Mouse (Mus musculus) heart, embryonic 12.5 days (tissue): Measurements from ENCODE around the gene Commd1. TPM values are rescaled to one million over a fixed set of nuclear protein-coding genes. Genes with fewer than 3 reads are reported as not detected.

Experiments
- ATAC-seq: fragments of 200-750 bp; cut with Nextera tagmentation; 2 replicates; pipeline ENCODE4 v1.8.0; 2017; ENCODE audit warnings: moderate TSS enrichment, moderate library complexity; ENCODE audit not compliant: insufficient number of reproducible peaks, low FRiP score
- H3K27ac ChIP-seq: fragments of 300-500 bp; sonication (generic); 2 replicates; pipeline ENCODE4 v1.5.1; 2016; ENCODE audit warnings: mild to moderate bottlenecking, moderate library complexity; ENCODE audit not compliant: poor library complexity, severe bottlenecking
- H3K27me3 ChIP-seq: fragments of 300-500 bp; sonication (generic); replicated peaks from 2 replicates; pipeline ENCODE4 v1.6.1; 2016; ENCODE audit warnings: mild to moderate bottlenecking, moderate library complexity
- H3K36me3 ChIP-seq: fragments of 300-500 bp; sonication (generic); 2 replicates; pipeline ENCODE4 v1.6.1; 2016; ENCODE audit warnings: mild to moderate bottlenecking, moderate library complexity
- H3K4me1 ChIP-seq: fragments of 300-500 bp; sonication (generic); replicated peaks from 2 replicates; pipeline ENCODE4 v1.6.1; 2016; ENCODE audit warnings: mild to moderate bottlenecking
- H3K4me2 ChIP-seq: fragments of 300-500 bp; sonication (generic); 2 replicates; pipeline ENCODE4 v1.6.1; 2016; ENCODE audit warnings: mild to moderate bottlenecking, moderate library complexity
- H3K4me3 ChIP-seq: fragments of 300-500 bp; sonication (generic); 2 replicates; pipeline ENCODE4 v1.5.1; 2016; ENCODE audit warnings: mild to moderate bottlenecking
- H3K9ac ChIP-seq: fragments of 300-500 bp; sonication (generic); 2 replicates; pipeline ENCODE4 v1.6.1; 2016; ENCODE audit warnings: mild to moderate bottlenecking, moderate library complexity
- H3K9me3 ChIP-seq: fragments of 300-500 bp; sonication (generic); replicated peaks from 2 replicates; pipeline ENCODE4 v1.6.1; 2016; ENCODE audit warnings: mild to moderate bottlenecking, moderate library complexity
- WGBS: fragments of 180-500 bp; shearing (Covaris S2); methylation state at CpG from one replicate; pipeline ENCODE4 v1.1.7; 2016; 5-methylcytosine and 5-hydroxymethylcytosine counted together
- polyA plus RNA-seq: library from polyadenylated mRNA; unstranded; fragments of >200 nt; fragmentation: Nextera tagmentation; extraction: Ambion mirVana; gene quantifications from 2 replicates; pipeline ENCODE4 v1.2.1, GENCODE M21; 2016

The Commd1 gene
- polyA plus RNA-seq, 1 experiment from 2014 or later, result 295 TPM

DNA sequence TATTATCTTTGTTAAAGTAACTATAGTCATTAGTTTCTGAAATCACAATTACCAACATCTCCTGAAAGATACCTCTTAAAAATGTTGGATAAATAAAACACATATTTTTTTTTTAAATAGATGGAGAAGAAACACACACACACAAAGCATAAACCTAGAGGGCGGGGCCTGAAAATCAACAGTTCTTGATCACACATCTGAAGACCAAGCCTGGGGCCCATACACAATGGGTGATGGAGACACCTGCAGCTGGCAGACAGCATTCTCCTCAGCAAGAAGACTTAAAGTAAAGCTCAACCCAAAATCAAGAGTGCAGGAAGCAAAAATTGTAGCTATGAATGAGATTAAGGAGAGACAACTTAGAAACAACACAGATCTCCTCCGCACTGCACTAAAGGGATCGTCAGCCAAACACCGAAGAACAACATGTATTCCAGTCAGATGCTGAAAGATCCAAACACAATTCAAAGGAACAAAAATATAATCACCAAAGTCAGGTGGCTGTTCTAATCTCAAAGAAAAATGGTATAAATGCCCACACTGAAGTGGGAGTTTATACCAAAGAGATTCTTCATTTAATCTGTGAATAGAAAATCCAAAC lies 44.4 kb downstream of the Commd1 start:
- ATAC-seq, result no peak
- H3K4me1 ChIP-seq, result peaks cover 8% of the 10 kb centered on the region
- no peak overlapping the region for H3K27ac ChIP-seq
- H3K27me3 ChIP-seq, result no peaks in the 10 kb centered on the region
- H3K9me3 ChIP-seq, result no peaks in the 10 kb centered on the region
- H3K4me2 ChIP-seq, result no peak overlapping the region
- no peaks in the 10 kb centered on the region for H3K36me3 ChIP-seq
- WGBS, result 97% methylated on average over 4 of the region's 4 CpGs
- H3K9ac ChIP-seq, result no peak overlapping the region
- no peak overlapping the region for H3K4me3 ChIP-seq

DNA sequence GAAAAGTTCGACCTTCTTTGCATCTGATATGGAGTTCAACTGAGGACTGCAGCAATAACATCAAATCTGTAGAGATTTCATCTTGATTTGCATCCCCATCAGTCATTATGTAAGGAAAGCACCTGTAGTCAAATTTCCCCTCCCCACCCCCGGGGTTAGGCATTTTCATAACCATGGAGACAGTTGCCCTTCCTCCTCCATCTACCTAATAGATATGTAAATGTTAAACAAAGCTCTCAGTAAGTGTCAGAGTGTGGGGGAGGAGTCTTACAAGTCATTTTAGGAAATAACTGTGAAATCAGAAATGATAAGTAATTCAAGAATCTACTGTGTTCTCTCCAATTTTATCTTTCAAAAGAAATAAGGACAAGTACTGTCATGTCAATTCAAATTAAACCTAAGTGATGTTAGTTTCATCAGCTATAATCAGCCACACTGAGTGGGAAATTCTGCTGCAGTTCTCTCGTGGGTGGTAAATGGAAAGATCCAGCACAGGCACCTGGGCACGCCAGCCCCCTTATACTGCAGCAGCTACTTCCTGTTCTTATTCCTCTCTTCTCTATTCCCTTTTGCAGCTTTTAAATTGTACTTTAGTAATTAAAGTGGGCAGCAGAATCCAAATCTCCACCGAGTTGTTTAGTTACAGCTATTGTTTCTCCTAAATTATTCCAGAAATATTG lies 45.6 kb downstream of the Commd1 start:
- Histone ChIP-seq H3K4me3 (no peak overlapping the region), H3K36me3 (no peaks in the 10 kb centered on the region), H3K27ac (no peak overlapping the region), H3K9ac (no peak overlapping the region), H3K27me3 (no peaks in the 10 kb centered on the region), H3K4me2 (no peak overlapping the region), H3K4me1 (peaks cover 8% of the 10 kb centered on the region), H3K9me3 (no peaks in the 10 kb centered on the region)
- no peak for ATAC-seq
- WGBS, result 61% methylated on average over 5 of the region's 5 CpGs

DNA sequence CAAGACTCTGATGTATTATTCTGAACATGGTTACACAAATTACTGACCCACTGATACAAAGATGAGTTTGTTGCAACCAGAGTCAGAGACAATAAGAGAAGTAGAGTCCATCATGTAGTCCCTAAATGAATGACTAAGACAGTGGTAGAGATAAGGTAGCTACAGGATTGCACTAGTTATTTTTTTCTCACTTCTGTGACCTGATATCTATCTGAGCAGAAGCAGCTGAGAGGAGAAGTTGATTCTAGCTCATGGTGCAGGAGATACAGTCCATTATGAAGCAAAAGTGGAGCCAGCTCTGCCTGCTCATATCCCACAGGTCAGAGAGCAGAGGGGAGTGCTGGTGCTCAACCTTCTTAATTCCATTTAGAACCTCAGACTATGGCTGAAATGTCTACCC lies 50.0 kb downstream of the Commd1 start:
- peaks cover 22% of the 10 kb centered on the region for H3K4me1 ChIP-seq

DNA sequence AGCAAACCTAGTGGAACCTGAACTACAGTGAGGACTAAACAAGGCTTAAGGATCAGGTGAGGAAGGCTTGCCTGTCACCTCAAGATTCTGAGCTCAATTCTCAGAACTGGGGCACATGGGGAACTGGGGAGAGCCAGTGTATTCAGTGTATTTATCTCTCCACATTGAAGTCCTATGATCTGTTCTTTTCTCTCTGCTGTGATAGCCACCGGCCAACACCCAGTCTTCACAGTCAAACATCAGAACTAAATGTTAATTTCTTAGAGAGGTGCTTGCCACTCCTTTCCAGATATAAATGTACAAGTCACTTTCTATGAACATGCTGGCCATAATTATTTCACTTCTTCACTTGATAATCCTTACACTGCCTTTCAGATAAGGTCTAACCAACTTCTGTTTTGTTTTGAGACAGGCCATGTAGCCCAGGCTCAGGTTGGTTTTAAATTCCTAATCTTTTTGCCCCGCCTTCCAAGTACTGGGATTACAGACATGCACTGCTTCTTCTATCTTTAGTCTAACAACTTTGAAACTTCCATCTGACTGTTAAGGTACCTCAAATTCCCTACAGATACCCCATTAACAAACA lies 50.8 kb downstream of the Commd1 start:
- no peaks in the 10 kb centered on the region for H3K9me3 ChIP-seq
- no peak overlapping the region for H3K4me2 ChIP-seq
- peaks cover 22% of the 10 kb centered on the region for H3K4me1 ChIP-seq
- peaks cover 4% of the 10 kb centered on the region; the same call in 1 of the 2 replicates for H3K36me3 ChIP-seq
- H3K27me3 ChIP-seq, result no peaks in the 10 kb centered on the region
- H3K27ac ChIP-seq, result no peak overlapping the region
- WGBS, result 75% methylated on average over 2 of the region's 2 CpGs
- no peak for ATAC-seq
- no peak overlapping the region for H3K9ac ChIP-seq
- H3K4me3 ChIP-seq, result no peak overlapping the region

More for the DNA sequence above, 50.0 kb downstream of the Commd1 start:
- Histone ChIP-seq H3K27me3 (no peaks in the 10 kb centered on the region), H3K9me3 (no peaks in the 10 kb centered on the region), H3K9ac (no peak overlapping the region), H3K36me3 (peaks cover 4% of the 10 kb centered on the region; the same call in 1 of the 2 replicates), H3K4me3 (no peak overlapping the region), H3K4me2 (no peak overlapping the region), H3K27ac (no peak overlapping the region)
- ATAC-seq, result no peak

DNA sequence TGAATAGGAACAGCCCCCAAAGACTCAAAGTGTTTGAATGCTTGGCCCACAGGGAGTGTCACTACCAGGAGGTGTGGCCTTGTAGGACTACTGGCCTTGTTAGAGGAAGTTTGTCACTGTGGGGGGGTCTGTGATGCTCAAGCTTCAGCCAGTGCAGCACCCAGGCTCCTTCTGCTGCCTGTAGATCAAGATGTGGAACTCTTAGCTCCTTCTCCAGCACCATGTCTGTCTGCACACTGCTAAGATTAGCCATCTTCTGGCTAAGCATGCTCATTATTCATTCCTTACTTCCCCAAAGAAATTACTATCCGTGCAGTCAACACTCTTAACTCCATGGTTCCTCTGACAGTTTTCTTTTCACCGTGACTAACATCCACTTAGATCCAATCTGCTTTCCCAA lies 52.1 kb downstream of the Commd1 start:
- Histone ChIP-seq H3K27me3 (no peaks in the 10 kb centered on the region), H3K9me3 (no peaks in the 10 kb centered on the region), H3K27ac (no peak overlapping the region), H3K9ac (no peak overlapping the region), H3K4me3 (no peak overlapping the region), H3K36me3 (peaks cover 4% of the 10 kb centered on the region; the same call in 1 of the 2 replicates), H3K4me1 (peaks cover 15% of the 10 kb centered on the region), H3K4me2 (no peak overlapping the region)
- no peak for ATAC-seq
- 72% methylated on average over 2 of the region's 2 CpGs for WGBS

DNA sequence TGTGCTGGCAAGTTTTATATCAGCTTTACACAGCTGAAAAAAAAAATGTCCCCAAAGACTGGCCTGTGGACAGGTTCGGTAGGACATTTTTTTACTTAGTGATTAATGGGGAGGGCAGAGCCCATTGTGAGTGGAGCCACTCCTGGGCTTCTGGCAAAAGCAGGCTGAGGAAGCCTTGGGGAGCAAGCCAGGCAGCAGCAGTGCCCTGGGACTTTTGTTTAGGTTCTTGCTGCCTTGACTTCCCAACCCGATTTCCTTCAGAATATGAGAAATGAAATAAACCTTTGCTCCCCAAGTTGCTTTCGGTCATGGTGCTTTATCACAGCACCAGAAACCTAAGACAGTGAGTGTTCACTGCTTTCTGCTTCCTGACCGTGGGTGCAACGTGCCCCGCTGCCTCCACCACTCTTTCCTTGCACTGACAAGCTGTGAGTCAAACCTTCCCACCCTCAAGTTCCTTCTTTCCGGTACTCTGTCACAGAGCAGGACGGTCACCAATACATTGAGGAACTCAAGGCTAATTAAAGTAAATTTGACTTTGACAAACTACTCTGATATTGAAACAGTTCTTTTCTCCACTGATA lies 53.5 kb downstream of the Commd1 start:
- Histone ChIP-seq H3K4me3 (no peak overlapping the region), H3K9me3 (no peaks in the 10 kb centered on the region), H3K4me2 (no peak overlapping the region), H3K4me1 (peaks cover 14% of the 10 kb centered on the region), H3K27ac (no peak overlapping the region), H3K27me3 (no peaks in the 10 kb centered on the region), H3K36me3 (peaks cover 4% of the 10 kb centered on the region; the same call in 1 of the 2 replicates), H3K9ac (no peak overlapping the region)
- 65% methylated on average over 8 of the region's 8 CpGs for WGBS
- ATAC-seq, result no peak

DNA sequence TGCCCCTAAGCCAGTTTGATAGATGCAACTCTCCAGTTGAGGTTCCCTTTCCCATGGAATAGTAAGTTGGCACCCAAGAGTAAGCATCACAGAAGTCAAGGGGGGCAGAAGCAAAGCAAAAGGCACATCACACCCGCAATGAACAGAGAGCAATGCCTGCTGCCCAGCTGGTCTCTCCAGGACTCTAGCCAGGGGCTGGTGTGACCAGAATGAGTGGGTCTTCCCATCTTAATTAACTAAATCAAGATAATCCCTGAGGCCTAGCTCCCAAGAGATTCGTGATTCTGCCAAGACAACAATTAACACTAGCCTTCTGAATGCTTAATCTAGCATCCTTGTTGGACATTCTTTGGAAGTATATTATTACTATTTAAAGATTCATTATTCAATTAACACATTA lies 58.6 kb downstream of the Commd1 start:
- Histone ChIP-seq H3K27me3 (no peaks in the 10 kb centered on the region), H3K4me3 (no peak overlapping the region), H3K9ac (no peak overlapping the region), H3K4me1 (peaks cover 5% of the 10 kb centered on the region; the same call in 1 of the 2 replicates), H3K4me2 (no peak overlapping the region), H3K36me3 (no peaks in the 10 kb centered on the region), H3K9me3 (no peaks in the 10 kb centered on the region), H3K27ac (no peak overlapping the region)
- no peak for ATAC-seq
- 76% methylated on average over 2 of the region's 2 CpGs for WGBS

DNA sequence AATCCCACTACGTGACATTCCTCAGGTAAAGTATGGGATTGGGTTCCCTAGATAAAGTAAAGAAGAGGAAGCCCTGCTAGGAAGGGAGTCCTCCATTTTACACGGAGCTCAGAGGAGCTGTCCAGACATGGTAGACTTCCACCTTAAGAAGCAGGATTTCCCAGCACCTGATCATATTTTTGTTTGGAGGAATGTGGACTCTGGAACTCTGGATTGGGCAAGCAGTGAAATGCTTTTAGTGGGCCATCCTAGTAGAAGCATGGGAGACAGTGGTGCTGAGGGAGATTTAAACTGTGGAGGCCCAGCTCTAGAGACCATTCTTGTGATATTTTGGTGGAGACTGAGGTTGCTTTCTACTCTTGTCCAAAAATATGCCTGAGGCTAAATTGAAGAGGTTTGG lies 59.6 kb downstream of the Commd1 start:
- H3K27me3 ChIP-seq, result no peaks in the 10 kb centered on the region
- H3K4me3 ChIP-seq, result no peak overlapping the region
- H3K9ac ChIP-seq, result no peak overlapping the region
- no peak for ATAC-seq
- no peaks in the 10 kb centered on the region for H3K9me3 ChIP-seq
- peaks cover 9% of the 10 kb centered on the region; the same call in 1 of the 2 replicates for H3K4me1 ChIP-seq
- peaks cover 2% of the 10 kb centered on the region; the same call in 1 of the 2 replicates for H3K36me3 ChIP-seq
- no peak overlapping the region for H3K4me2 ChIP-seq
- no peak overlapping the region for H3K27ac ChIP-seq
- 71% methylated on average over 2 of the region's 2 CpGs for WGBS

DNA sequence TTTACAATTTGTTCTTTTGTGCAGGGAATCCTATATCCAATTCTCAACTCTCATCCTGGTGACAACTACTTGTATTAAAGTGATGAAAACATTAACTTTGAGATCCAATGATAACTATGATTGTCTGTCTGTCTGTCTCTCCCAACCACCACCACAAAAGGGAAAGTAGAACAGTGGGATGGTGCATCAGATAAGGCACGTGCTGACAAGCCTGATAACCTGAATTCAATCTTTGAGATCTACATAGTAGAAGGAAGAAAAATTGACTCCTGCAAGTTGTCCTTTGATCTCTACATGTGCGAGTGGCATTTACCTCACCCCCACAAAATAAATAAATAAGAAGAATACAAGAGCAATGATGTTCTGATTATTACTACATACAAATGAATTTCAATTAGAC lies 62.8 kb downstream of the Commd1 start:
- no peak overlapping the region for H3K9ac ChIP-seq
- WGBS, result 78% methylated on average over 2 of the region's 2 CpGs
- no peak for ATAC-seq

DNA sequence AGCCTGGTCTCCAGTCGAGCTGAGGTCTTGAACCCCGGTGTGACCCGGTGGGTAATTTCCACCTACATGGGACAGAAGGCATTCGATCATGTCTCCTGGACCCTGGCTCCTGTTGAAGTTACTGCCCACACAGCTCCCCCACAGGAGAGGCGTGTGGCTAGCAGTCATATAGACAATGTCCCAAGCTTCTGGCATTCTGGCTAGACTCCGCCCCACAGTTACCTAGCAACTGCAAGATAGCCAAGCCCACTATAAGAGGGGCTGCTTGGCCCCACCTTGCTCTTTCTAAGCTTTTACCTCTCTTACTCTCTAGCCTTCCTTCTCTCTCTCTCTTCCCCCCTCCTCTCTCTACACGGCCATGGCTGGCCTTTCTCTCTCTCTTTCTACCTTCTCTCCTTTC lies 64.4 kb downstream of the Commd1 start:
- WGBS, result 88% methylated on average over 7 of the region's 7 CpGs
- Histone ChIP-seq H3K27me3 (no peaks in the 10 kb centered on the region), H3K4me2 (no peak overlapping the region), H3K4me3 (no peak overlapping the region), H3K36me3 (peaks cover 6% of the 10 kb centered on the region; the same call in 1 of the 2 replicates), H3K4me1 (peaks cover 13% of the 10 kb centered on the region), H3K9ac (no peak overlapping the region), H3K27ac (no peak overlapping the region), H3K9me3 (no peaks in the 10 kb centered on the region)
- ATAC-seq, result no peak

More for the DNA sequence above, 62.8 kb downstream of the Commd1 start:
- Histone ChIP-seq H3K4me3 (no peak overlapping the region), H3K27me3 (no peaks in the 10 kb centered on the region), H3K9me3 (no peaks in the 10 kb centered on the region), H3K27ac (no peak overlapping the region), H3K4me1 (peaks cover 9% of the 10 kb centered on the region; the same call in 1 of the 2 replicates), H3K4me2 (no peak overlapping the region), H3K36me3 (peaks cover 6% of the 10 kb centered on the region; the same call in 1 of the 2 replicates)

DNA sequence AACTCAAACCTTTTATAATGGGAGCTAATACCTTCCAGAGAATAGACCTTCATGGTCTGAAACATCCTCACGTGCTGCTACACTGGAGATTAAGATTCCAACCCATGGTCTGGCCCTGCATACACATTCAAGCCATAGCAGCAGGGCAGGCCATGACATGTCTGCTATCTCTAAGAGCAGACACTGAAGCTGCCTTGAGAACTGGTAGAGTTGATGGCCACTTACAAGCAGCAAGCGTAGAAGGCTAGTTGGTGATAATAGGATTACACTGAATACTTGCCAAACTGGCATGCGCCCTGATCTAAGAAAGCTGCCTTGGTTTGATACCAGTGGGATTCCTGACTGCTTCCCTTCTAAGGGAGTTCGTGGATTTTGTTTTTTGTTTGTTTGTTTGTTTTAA lies 68.4 kb downstream of the Commd1 start:
- no peak overlapping the region for H3K4me2 ChIP-seq
- H3K27me3 ChIP-seq, result no peaks in the 10 kb centered on the region
- peaks cover 24% of the 10 kb centered on the region for H3K4me1 ChIP-seq
- peaks cover 6% of the 10 kb centered on the region; the same call in 1 of the 2 replicates for H3K36me3 ChIP-seq
- H3K27ac ChIP-seq, result no peak overlapping the region
- H3K9ac ChIP-seq, result no peak overlapping the region
- WGBS, result 59% methylated on average over 4 of the region's 4 CpGs
- no peak overlapping the region for H3K4me3 ChIP-seq
- H3K9me3 ChIP-seq, result no peaks in the 10 kb centered on the region
- no peak for ATAC-seq
